Mouse (Mus musculus) left cerebral cortex, adult 11 months (tissue): ENCODE results near the gene Pdk1.

Experiments
- DNase-seq: peaks from one replicate; pipeline ENCODE4 v3.0.0; 2022; ENCODE audit warnings: low spot score

Pdk1 gene

DNA sequence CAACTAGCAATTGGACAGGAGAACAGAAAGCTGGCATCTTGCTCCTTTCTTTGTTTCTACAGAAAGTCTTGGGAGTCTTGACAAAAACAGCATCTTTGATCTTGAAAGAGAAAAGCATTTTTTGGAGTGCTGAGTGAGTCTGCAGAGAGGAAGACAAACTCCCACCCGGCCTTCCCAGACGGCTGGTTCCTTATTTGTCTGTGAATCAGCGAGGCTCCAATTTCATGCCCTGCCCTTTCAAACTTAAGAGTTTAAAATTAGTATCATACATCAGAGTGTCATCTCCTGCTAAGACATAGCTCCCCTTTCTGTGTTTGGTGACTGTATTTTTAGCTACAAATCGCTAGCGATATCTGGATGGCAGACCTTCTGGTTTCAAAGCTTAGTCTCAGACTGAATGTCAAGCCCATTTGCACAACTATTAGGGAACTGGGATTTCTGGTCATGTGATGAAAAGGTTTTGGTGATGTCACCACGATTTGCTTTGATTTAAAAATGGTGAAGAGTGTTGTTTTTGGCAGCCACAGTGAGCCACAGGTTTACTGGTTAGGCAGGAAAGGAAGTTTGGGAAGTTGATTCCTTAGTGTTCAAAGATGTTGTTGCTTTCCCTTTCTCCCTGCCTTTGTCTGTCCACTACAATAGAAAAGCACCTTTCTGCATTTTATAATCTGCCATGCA is 65.8 kb downstream of the Pdk1 start:
- no peak for DNase-seq

DNA sequence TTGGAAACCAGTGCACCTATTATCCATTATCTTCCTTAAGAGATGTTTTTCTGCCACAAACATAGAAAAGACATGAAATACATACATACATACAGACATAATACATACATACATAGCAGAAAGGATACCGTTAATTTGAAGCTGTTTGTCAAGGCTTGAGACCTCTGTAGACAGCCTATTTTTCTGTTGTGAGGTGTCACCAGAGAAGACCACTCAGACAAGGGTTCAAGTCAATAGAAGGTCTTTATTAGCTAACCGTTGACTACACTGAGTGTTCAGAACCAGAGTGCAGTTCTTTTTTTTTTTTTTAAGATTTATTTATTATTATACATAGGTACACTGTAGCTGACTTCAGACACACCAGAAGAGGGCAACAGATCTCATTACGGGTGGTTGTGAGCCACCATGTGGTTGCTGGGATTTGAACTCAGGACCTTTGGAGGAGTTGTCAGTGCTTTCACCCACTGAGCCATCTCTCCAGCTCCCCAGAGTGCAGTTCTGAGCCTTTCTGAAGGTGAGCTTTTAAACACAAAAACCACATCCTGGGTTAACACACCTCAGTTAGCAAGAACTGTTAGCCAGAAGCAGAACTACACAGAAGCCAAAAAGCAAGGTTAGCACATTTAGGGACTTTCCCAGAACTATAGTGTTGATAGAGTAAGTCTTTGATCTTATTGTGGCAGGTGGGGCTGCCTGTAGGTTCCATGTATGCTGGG is 68.1 kb downstream of the Pdk1 start:
- DNase-seq: no peak

- no peak for DNase-seq
Measured at GRCm38 (mm10) chr2:71941721-71942087, 68.7 kb downstream of the Pdk1 start.

GRCm38 (mm10) chr2:71951212-71951611 is 78.2 kb downstream of the Pdk1 start:
- DNase-seq: no peak
